Mouse (Mus musculus) heart, postnatal 0 days (tissue): ENCODE measurements at regions not wholly inside any gene's neighbourhood (a gene's known extent, or its start where the extent isn't known, plus 50 kb on each side); places are given as distances from the start of the nearest gene placed in this dataset.
"Not testable (repeated sequence)": the region's sequence is repeated elsewhere in the genome, so short reads cannot be mapped to it uniquely, and the experiment has no call there.

Experiments used
- ATAC-seq: fragments of 200-750 bp; cut with Nextera tagmentation; 2 replicates; pipeline ENCODE4 v1.8.0; 2017; ENCODE audit warnings: low read depth, moderate number of reproducible peaks, moderate library complexity; ENCODE audit not compliant: insufficient read depth
- DNase-seq: peaks from one replicate; pipeline ENCODE4 v3.0.0-alpha.2; 2016; ENCODE audit warnings: low spot score
- H3K27ac ChIP-seq: fragments of 300-500 bp; sonication (generic); 2 replicates; pipeline ENCODE4 v1.5.1; 2014; ENCODE audit warnings: low read depth, mild to moderate bottlenecking
- H3K27me3 ChIP-seq: fragments of 300-500 bp; sonication (generic); 2 replicates; pipeline ENCODE4 v1.6.1; 2014; ENCODE audit warnings: low read length, mixed read lengths; ENCODE audit not compliant: control insufficient read depth, insufficient read depth
- H3K36me3 ChIP-seq: fragments of 300-500 bp; sonication (generic); replicated peaks from 2 replicates; pipeline ENCODE4 v1.6.1; 2014; ENCODE audit warnings: low read length, mixed read lengths; ENCODE audit not compliant: control insufficient read depth, insufficient read depth
- H3K4me1 ChIP-seq: fragments of 300-500 bp; sonication (generic); 2 replicates; pipeline ENCODE4 v1.6.1; 2014; ENCODE audit warnings: antibody characterized with exemption; ENCODE audit not compliant: control insufficient read depth, insufficient read depth
- H3K4me2 ChIP-seq: fragments of 300-500 bp; sonication (generic); 2 replicates; pipeline ENCODE4 v1.6.1; 2014; ENCODE audit warnings: low read depth, mild to moderate bottlenecking, low read length, moderate library complexity
- H3K4me3 ChIP-seq: fragments of 300-500 bp; sonication (generic); 2 replicates; pipeline ENCODE4 v1.5.1; 2014; ENCODE audit warnings: low read depth, low read length
- H3K9ac ChIP-seq: fragments of 300-500 bp; sonication (generic); replicated peaks from 2 replicates; pipeline ENCODE4 v1.6.1; 2014; ENCODE audit warnings: low read depth, low read length, mixed read lengths
- H3K9me3 ChIP-seq: fragments of 300-500 bp; sonication (generic); replicated peaks from 2 replicates; pipeline ENCODE4 v1.6.1; 2016; ENCODE audit warnings: low read length; ENCODE audit not compliant: control insufficient read depth
- CTCF ChIP-seq: IDR thresholded peaks from 2 replicates; pipeline ENCODE4 v1.5.1; 2016; ENCODE audit warnings: antibody characterized with exemption, control low read depth, low read depth
- EP300 ChIP-seq: IDR thresholded peaks from 2 replicates; pipeline ENCODE4 v1.6.1; 2016; ENCODE audit warnings: antibody characterized with exemption, low read depth
- WGBS: fragments of 180-500 bp; shearing (Covaris S2); extraction: QIAGEN DNeasy Blood & Tissue Kit; methylation state at CpG from one replicate; pipeline ENCODE4 v1.1.7; 2014; 5-methylcytosine and 5-hydroxymethylcytosine counted together

GRCm38 (mm10) chr13:4712698-4713097 is 103.7 kb upstream of the Akr1e1 start:
- WGBS, result 61% methylated on average over 3 of the region's 3 CpGs
- Histone ChIP-seq H3K9ac (no peak overlapping the region), H3K4me3 (no peak overlapping the region), H3K36me3 (no peaks in the 10 kb centered on the region), H3K4me2 (no peak overlapping the region), H3K27me3 (no peaks in the 10 kb centered on the region), H3K9me3 (no peaks in the 10 kb centered on the region), H3K27ac (no peak overlapping the region), H3K4me1 (no peaks in the 10 kb centered on the region)
- no peak for DNase-seq
- ATAC-seq, result no peak
- TF ChIP-seq CTCF (no peak), EP300 (no peak)

DNA sequence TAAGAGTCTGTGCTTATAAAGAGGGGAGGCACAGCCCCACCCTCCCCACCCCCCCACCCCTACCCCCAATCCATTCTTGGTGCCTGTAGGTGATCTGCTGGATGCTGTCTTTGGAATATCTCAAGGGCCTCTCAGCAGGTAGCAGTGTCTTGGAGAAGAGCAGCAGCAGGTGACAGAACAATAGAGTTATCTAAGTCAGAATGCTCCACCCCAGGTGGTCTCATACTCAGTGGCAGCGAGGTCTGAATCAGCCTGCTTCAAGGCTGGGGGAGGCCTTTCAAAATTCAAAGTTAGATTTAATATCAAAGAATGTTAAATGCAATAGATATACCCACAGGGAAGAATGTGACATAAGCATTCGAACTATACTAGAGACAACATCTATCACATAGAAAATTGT is 90.6 kb upstream of the Akr1e1 start:
- not testable (repeated sequence) for H3K4me1 ChIP-seq, H3K9ac ChIP-seq, H3K4me3 ChIP-seq, H3K9me3 ChIP-seq, H3K4me2 ChIP-seq, H3K27me3 ChIP-seq, H3K36me3 ChIP-seq, H3K27ac ChIP-seq, DNase-seq, ATAC-seq
- 53% methylated on average over 2 of the region's 2 CpGs for WGBS

DNA sequence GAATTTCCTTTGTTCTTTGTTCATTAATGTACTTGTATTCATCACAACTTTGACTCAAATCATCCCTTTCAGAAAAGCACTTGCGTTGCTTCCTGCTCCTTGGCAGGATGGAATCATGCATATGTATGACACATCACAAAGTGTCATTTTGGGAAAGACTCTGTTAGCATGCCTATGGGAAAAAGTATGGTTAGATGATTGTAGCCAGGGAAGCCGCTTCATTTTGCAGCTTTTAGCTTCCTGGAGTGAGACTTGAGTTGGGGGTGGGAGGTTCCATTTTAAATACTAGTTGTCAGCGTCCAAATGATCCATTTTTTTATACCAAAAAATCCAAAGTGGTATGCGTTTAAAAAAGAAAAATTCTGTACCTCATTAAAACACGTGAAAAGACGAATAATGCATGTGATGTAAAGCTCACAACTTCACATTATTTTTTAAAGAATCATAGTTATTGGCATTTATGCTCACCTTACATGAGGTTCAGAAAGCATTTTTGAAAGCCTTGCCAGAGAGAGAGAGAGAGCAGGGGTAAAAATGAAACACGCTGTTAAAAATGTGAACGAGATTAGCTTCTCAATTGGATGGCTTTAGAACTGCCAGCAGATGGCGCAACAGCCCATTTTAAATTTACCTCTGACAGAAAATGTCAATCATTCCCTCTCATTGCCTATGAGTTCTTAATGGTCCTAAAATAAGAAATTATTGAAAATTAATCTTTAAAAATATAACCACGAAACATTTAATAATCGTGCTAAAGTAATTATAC is 57.6 kb upstream of the Akr1e1 start:
- no peaks in the 10 kb centered on the region for H3K27me3 ChIP-seq
- H3K4me3 ChIP-seq, result no peak overlapping the region
- TF ChIP-seq EP300 (no peak), CTCF (peak; percentile 62)
- 32% methylated on average over 11 of the region's 11 CpGs for WGBS
- no peaks in the 10 kb centered on the region for H3K4me1 ChIP-seq
- DNase-seq (peak; percentile 69), ATAC-seq (no peak)
- no peaks in the 10 kb centered on the region for H3K9me3 ChIP-seq
- H3K36me3 ChIP-seq, result no peaks in the 10 kb centered on the region
- H3K9ac ChIP-seq, result no peak overlapping the region
- H3K27ac ChIP-seq, result no peak overlapping the region
- H3K4me2 ChIP-seq, result no peak overlapping the region; the same call in 1 of the 2 replicates

DNA sequence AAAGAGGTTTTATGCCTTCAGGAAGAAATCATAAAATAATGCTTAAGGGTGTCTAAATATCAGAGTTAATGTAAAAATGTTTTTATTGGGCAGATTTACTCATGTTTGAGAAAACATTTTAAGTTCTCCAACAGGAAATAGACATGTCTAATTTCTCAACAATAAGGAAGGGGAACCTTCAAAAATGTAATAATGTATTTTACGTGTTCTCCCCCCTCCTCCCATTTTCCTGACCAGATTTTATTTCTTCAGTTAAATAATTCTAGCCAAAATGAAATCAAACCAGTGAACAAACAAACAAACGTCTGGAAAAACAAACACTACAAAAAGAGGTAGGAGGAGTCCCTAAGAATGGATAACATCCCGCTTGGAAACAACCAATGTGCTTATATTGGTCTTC is 54.4 kb upstream of the Akr1e1 start:
- 52% methylated on average over 3 of the region's 3 CpGs for WGBS
- H3K9ac ChIP-seq, result no peak overlapping the region
- no peak overlapping the region for H3K27ac ChIP-seq
- TF ChIP-seq CTCF (no peak), EP300 (no peak)
- no peaks in the 10 kb centered on the region for H3K9me3 ChIP-seq
- no peak overlapping the region for H3K4me2 ChIP-seq
- no peaks in the 10 kb centered on the region for H3K27me3 ChIP-seq
- no peaks in the 10 kb centered on the region for H3K36me3 ChIP-seq
- DNase-seq, result no peak
- no peak overlapping the region for H3K4me3 ChIP-seq
- ATAC-seq, result no peak
- H3K4me1 ChIP-seq, result no peaks in the 10 kb centered on the region

GRCm38 (mm10) chr13:4662336-4663101 is 53.5 kb upstream of the Akr1e1 start:
- peak; percentile 74 for DNase-seq
- no peaks in the 10 kb centered on the region for H3K36me3 ChIP-seq
- peak; percentile 90 for ATAC-seq
- H3K9me3 ChIP-seq, result no peaks in the 10 kb centered on the region
- H3K27me3 ChIP-seq, result no peaks in the 10 kb centered on the region
- peak overlapping the region; percentile 29; the same call in 1 of the 2 replicates for H3K4me2 ChIP-seq
- H3K9ac ChIP-seq, result no peak overlapping the region
- 26% methylated on average over 13 of the region's 13 CpGs for WGBS
- no peaks in the 10 kb centered on the region for H3K4me1 ChIP-seq
- TF ChIP-seq EP300, result no peak
- TF ChIP-seq CTCF, result peak; percentile 67
- H3K4me3 ChIP-seq, result peak overlapping the region; percentile 1; the same call in 1 of the 2 replicates
- H3K27ac ChIP-seq, result peak overlapping the region; percentile 24
